Mouse (Mus musculus) myocyte (in vitro differentiated cells): ENCODE data around the gene Phactr4. TPM values are rescaled to one million over a fixed set of nuclear protein-coding genes. Genes with fewer than 3 reads are reported as not detected.

Experiments
- H3K27me3 ChIP-seq: one replicate; pipeline ENCODE4 v1.6.1; 2011; ENCODE audit not compliant: control insufficient read depth, insufficient read depth, insufficient read length
- H3K36me3 ChIP-seq: one replicate; pipeline ENCODE4 v1.6.1; 2011; ENCODE audit not compliant: control insufficient read depth, insufficient read depth
- H3K4me2 ChIP-seq: one replicate; pipeline ENCODE4 v1.6.1; 2011; ENCODE audit warnings: low read depth, control low read depth
- H3K4me3 ChIP-seq: one replicate; pipeline ENCODE4 v1.5.1; 2011; ENCODE audit warnings: mild to moderate bottlenecking, control low read depth, moderate library complexity
- H3K79me2 ChIP-seq: one replicate; pipeline ENCODE4 v1.6.1; 2011; ENCODE audit not compliant: control insufficient read depth, insufficient read depth
- H3ac ChIP-seq: one replicate; pipeline ENCODE4 v1.6.1; 2011; ENCODE audit not compliant: control insufficient read depth, insufficient read length
- CEBPB ChIP-seq: IDR thresholded peaks from 2 replicates; pipeline ENCODE4 v1.6.1; 2011; ENCODE audit warnings: mild to moderate bottlenecking, moderate library complexity; ENCODE audit not compliant: poor library complexity, insufficient read depth, severe bottlenecking
- E2F4 ChIP-seq: IDR thresholded peaks from one replicate; pipeline ENCODE4 v1.6.1; 2011; ENCODE audit warnings: mild to moderate bottlenecking, control low read depth, moderate library complexity; ENCODE audit not compliant: insufficient read depth
- MAX ChIP-seq: IDR thresholded peaks from one replicate; pipeline ENCODE4 v1.6.1; 2011; ENCODE audit warnings: low read depth, mild to moderate bottlenecking, control low read depth
- MYOD1 ChIP-seq, 3 experiments: IDR thresholded peaks; one replicate each; pipeline ENCODE4 v1.6.1; 2011; ENCODE audit warnings: control low read depth in 2 of 3, low read depth in 2 of 3, mild to moderate bottlenecking in 2 of 3, moderate library complexity in 1 of 3; ENCODE audit not compliant: insufficient read length in 2 of 3, control insufficient read depth in 1 of 3
- MYOG ChIP-seq, 3 experiments: IDR thresholded peaks; one replicate each; pipeline ENCODE4 v1.6.1; 2011; ENCODE audit warnings: control low read depth in 2 of 3, low read depth in 2 of 3, mild to moderate bottlenecking in 2 of 3; ENCODE audit not compliant: insufficient read length in 2 of 3, control insufficient read depth in 1 of 3, insufficient read depth in 1 of 3
- POLR2A ChIP-seq: IDR thresholded peaks from one replicate; pipeline ENCODE4 v1.6.1; 2011; ENCODE audit warnings: low read depth, mild to moderate bottlenecking, control low read depth, moderate library complexity; ENCODE audit not compliant: insufficient read length
- POLR2AphosphoS2 ChIP-seq: IDR thresholded peaks from one replicate; pipeline ENCODE4 v1.6.1; 2011; ENCODE audit warnings: low read depth, control low read depth; ENCODE audit not compliant: insufficient read length
- REST ChIP-seq: IDR thresholded peaks from one replicate; pipeline ENCODE4 v1.6.1; 2011; ENCODE audit warnings: mild to moderate bottlenecking, control low read depth, moderate library complexity; ENCODE audit not compliant: insufficient read depth, insufficient read length
- SRF ChIP-seq: IDR thresholded peaks from one replicate; pipeline ENCODE4 v1.6.1; 2011; ENCODE audit warnings: low read depth; ENCODE audit not compliant: control insufficient read depth, insufficient read length
- TCF12 ChIP-seq: IDR thresholded peaks from one replicate; pipeline ENCODE4 v1.6.1; 2011; ENCODE audit warnings: mild to moderate bottlenecking, control low read depth; ENCODE audit not compliant: poor library complexity, insufficient read depth, severe bottlenecking
- TCF3 ChIP-seq: IDR thresholded peaks from one replicate; pipeline ENCODE4 v1.6.1; 2011; ENCODE audit warnings: low read depth, control low read depth; ENCODE audit not compliant: insufficient read length
- USF1 ChIP-seq: IDR thresholded peaks from one replicate; pipeline ENCODE4 v1.6.1; 2011; ENCODE audit warnings: low read depth, mild to moderate bottlenecking, control low read depth, moderate library complexity
- polyA plus RNA-seq: library from polyadenylated mRNA; unstranded; fragments of >200 nt; fragmentation: generic; extraction: Trizol; gene quantifications from one replicate; pipeline ENCODE4 v1.2.1, GENCODE M21; 2012; ENCODE audit warnings: missing spikeins

The Phactr4 gene
- polyA plus RNA-seq, 1 experiment = 15.8 TPM

GRCm38 (mm10) chr4:132329835-132330354, 92.4 kb downstream of the Phactr4 start:
- TF ChIP-seq TCF3 (no peak), E2F4 (no peak), REST (no peak), USF1 (no peak), MAX (no peak), CEBPB (no peak), MYOD1 (IDR thresholded peaks at IDR 0.05; ENCODE audit: control insufficient read depth in 1 of 3, insufficient read length in 2 of 3, low read depth in 2 of 3) (no peak), SRF (no peak), MYOG (IDR thresholded peaks at IDR 0.05; ENCODE audit: control insufficient read depth in 1 of 3, insufficient read depth in 1 of 3, insufficient read length in 2 of 3, low read depth in 2 of 3) (no peak), POLR2A (no peak), TCF12 (no peak), POLR2AphosphoS2 (no peak)
- peak overlapping the region; percentile 70 for H3K4me2 ChIP-seq
- H3ac ChIP-seq = peak overlapping the region; percentile 36
- H3K79me2 ChIP-seq = peaks cover 15% of the 10 kb centered on the region
- no peaks in the 10 kb centered on the region for H3K27me3 ChIP-seq
- H3K4me3 ChIP-seq = peak overlapping the region; percentile 76
- H3K36me3 ChIP-seq = peaks cover 24% of the 10 kb centered on the region

GRCm38 (mm10) chr4:132329115-132329834, 93.0 kb downstream of the Phactr4 start, which contains the start of gene Trnau1ap:
Gene Trnau1ap, minus strand, starts transcription at chr4:132329538.
- Histone ChIP-seq H3K36me3 (peaks cover 20% of the 10 kb centered on the region), H3K4me3 (peak within 1 kb of the TSS; percentile 76), H3ac (peak within 1 kb of the TSS; percentile 36), H3K4me2 (peak within 1 kb of the TSS; percentile 90), H3K27me3 (no peaks in the 10 kb centered on the region), H3K79me2 (peaks cover 15% of the 10 kb centered on the region)
- TF ChIP-seq POLR2AphosphoS2 (peak; percentile 91), USF1 (no peak), CEBPB (no peak), TCF12 (no peak), MYOD1 (IDR thresholded peaks at IDR 0.05; ENCODE audit: control insufficient read depth in 1 of 3, insufficient read length in 2 of 3, low read depth in 2 of 3) (peak in 1 of 3 experiments; percentile 20), E2F4 (no peak), TCF3 (no peak), MYOG (IDR thresholded peaks at IDR 0.05; ENCODE audit: control insufficient read depth in 1 of 3, insufficient read depth in 1 of 3, insufficient read length in 2 of 3, low read depth in 2 of 3) (no peak), SRF (no peak), REST (no peak), POLR2A (peak; percentile 94), MAX (no peak)

GRCm38 (mm10) chr4:132328391-132328982, 93.8 kb downstream of the Phactr4 start:
- H3K4me3 ChIP-seq = peak overlapping the region; percentile 76
- H3K27me3 ChIP-seq = no peaks in the 10 kb centered on the region
- H3K4me2 ChIP-seq = peak overlapping the region; percentile 90
- H3K36me3 ChIP-seq = peaks cover 17% of the 10 kb centered on the region
- H3K79me2 ChIP-seq = peaks cover 15% of the 10 kb centered on the region
- TF ChIP-seq POLR2AphosphoS2 (no peak), MAX (no peak), POLR2A (no peak), REST (no peak), TCF12 (no peak), USF1 (no peak), CEBPB (no peak), SRF (no peak), MYOG (IDR thresholded peaks at IDR 0.05; ENCODE audit: control insufficient read depth in 1 of 3, insufficient read depth in 1 of 3, insufficient read length in 2 of 3, low read depth in 2 of 3) (no peak), TCF3 (no peak), MYOD1 (IDR thresholded peaks at IDR 0.05; ENCODE audit: control insufficient read depth in 1 of 3, insufficient read length in 2 of 3, low read depth in 2 of 3) (no peak), E2F4 (no peak)
- H3ac ChIP-seq = peak overlapping the region; percentile 36

DNA sequence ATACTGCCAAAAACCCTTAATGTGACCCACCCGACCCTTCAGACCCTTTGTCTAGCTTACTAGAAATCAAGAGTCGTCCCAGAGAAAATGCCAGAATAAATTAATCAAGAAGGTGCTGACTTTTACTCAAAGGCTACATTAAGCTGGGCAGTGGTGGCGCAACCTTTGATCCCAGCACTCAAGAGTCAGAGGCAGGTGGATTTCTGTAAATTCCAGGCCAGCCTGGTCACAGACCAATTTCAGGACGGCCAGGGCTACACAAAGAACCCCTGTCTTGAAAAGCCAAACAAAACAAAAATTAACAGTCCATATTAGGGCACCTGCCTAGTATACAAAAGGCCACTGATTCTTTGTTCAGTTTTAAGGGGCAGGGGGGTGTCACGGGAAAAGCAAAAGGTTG, 95.8 kb downstream of the Phactr4 start:
- no peaks in the 10 kb centered on the region for H3K27me3 ChIP-seq
- no peak overlapping the region for H3K4me3 ChIP-seq
- H3ac ChIP-seq = no peak overlapping the region
- no peak for TF ChIP-seq SRF
- TF ChIP-seq POLR2AphosphoS2 = no peak
- no peak for TF ChIP-seq REST
- no peak overlapping the region for H3K4me2 ChIP-seq
- H3K79me2 ChIP-seq = peaks cover 15% of the 10 kb centered on the region
- peaks cover 14% of the 10 kb centered on the region for H3K36me3 ChIP-seq

DNA sequence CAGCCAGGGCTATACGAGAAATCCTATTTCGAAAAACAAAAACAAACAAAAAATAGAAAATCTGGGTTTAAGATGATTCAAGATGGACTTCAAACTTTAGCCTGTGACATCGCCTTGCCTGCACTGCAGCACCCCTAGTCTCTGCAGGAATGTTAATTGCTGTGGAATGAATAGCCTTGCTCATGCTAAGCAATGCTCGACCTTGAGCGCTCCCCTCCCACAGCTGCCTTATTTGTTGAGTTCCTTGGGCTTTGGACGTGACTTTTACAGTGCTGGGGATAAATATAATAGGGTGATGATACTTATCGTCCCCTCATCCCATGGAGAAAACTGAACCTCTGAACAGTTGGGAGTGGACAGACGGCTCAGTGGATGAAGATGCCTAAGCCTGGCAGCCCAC, 106.6 kb downstream of the Phactr4 start:
- H3K36me3 ChIP-seq = peaks cover 34% of the 10 kb centered on the region
- no peaks in the 10 kb centered on the region for H3K27me3 ChIP-seq
- TF ChIP-seq USF1 (no peak), TCF3 (no peak), MAX (no peak), MYOD1 (IDR thresholded peaks at IDR 0.05; ENCODE audit: control insufficient read depth in 1 of 3, insufficient read length in 2 of 3, low read depth in 2 of 3) (no peak), MYOG (IDR thresholded peaks at IDR 0.05; ENCODE audit: control insufficient read depth in 1 of 3, insufficient read depth in 1 of 3, insufficient read length in 2 of 3, low read depth in 2 of 3) (no peak)
- H3K4me3 ChIP-seq = no peak overlapping the region
- H3ac ChIP-seq = no peak overlapping the region
- H3K4me2 ChIP-seq = no peak overlapping the region
- peaks cover under 1% of the 10 kb centered on the region for H3K79me2 ChIP-seq
